Mouse (Mus musculus) right cerebral cortex, adult 18-20 months (tissue): Measurements from ENCODE around the gene Adprhl1.

Experiments used
- DNase-seq: peaks from one replicate; pipeline ENCODE4 v3.0.0; 2022; ENCODE audit warnings: mixed read lengths

The Adprhl1 gene

DNA sequence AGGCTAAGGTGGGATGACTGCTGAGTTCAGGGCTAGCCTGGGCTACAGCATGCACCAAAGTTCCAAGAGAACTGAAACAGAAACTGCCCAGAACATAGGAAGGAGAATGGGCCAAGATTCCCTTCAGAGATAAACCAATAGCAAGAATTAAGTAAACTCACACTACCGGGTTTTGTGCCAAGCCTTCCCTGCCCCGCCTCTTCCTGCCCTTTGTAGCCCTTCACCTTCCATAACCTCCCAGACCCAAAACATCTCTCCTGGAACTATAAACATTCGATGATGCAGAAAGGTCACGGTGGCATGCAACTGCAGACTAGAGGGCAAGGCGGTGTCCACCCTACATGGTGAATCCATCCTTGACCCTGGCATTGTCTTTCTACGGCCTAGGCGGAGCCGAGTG lies 63.7 kb downstream of the Adprhl1 start:
- no peak for DNase-seq

DNA sequence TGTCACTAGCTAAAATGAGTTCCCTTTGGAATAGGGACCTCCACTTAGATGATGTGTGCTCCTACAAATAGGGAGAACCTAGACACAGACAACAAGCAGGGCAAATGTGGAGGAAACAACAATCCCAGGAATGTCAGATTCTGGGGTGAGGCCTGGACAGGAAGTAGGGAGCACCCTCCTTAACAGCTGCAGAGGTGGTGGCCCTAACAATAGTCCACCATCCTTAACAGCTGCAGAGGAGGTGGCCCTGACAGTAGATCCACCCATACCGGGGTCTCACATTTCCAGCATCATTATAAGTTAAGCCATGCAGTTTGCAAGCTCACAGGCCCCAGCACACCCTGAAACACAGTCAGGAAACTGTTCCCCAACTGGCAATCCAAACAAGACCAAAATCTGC lies 65.1 kb downstream of the Adprhl1 start:
- no peak for DNase-seq

DNA sequence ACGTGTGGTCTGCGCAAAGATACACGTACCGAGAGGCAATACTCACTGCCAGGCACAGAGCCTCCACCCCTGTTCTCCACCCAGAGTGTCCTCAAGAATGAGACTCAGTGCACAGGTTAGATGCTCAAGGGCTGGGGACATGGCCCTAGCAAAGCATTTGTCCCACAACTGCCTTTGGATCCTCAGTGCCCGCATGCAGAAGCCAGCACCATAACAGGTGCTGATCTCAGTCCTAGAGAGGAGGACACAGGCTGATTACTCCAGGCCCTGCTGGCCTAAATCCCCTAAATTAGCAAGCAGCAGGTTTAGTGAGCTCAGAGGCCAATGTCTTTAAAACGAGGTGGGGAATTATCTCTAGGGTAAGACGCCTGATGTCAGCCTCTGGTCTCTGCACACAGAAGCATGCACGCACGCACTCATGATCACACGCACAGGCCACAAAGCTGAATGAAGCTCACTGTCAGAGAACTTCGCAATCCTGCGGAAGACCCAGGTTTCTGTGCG lies 65.9 kb downstream of the Adprhl1 start:
- DNase-seq = no peak

DNA sequence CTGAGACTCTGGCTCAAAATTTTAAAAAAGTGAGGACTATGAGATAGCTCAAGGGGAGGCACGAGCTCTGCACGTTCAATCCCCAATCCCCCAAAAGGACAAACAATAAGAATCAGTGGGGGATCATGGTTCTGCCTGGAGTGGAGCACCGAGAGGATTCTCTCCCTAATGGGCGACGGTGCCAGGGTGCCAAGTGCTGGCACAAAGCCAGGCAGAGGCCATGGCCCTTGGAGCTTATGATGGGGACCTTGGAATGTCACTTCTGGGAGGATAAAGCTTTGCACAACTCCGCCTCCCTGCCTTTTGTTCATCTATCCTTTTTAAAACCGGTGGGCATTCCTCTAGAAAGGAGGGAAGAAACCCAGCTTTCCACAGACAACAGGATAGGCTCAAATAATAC lies 66.3 kb downstream of the Adprhl1 start:
- DNase-seq = no peak

DNA sequence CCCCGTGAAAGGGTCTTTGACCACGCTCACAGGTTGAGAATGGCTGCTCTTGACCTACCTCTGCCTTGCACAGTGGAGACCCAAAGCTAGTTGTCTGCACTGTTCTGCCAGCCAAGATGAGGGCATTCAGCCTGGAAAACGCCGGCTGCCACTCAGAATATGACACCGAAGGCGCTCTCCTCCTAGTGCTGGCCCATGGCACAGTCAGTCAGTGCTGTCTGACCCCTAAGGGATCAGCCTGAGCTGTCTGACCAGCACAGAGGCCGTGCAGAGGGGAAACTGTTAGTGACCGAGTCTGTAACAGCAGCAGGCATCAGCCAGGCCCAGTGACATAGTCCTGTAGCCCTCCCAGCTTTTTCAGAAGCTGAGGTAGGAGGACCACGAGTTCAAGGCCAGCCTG lies 66.7 kb downstream of the Adprhl1 start:
- DNase-seq = no peak

DNA sequence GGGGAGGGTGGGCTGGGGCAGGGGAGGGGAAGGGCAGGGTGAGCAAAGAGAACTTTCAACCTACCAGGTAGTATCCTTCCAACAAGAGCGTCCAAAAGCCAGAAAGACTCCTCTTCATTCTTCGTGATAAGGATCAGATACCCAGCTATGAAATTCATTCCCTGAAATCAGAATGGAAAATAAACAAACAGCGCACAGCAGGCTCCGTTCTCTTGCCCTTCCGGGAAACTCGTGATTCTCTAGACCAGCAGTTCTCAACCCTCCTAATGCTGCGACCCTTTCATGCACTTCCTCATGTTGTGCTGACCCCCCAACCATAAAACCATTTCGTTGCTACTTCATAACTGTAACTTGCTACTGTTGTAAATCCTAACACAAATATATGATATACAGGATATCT lies 67.1 kb downstream of the Adprhl1 start:
- DNase-seq = no peak

DNA sequence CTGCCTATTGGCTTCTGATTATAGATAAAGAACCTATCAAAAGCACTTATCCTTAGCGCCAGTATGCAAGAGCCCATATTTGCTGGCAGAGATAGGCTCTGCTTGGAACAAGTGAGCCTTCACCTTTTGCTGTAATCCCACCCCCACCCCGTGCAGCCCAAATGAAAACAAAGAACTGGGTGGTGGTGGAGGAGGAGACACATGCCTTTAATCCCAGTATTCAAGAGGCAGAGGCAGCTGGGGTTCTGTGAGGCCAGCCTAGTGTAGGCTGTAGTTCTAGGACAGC lies 72.3 kb downstream of the Adprhl1 start:
- DNase-seq = no peak

DNA sequence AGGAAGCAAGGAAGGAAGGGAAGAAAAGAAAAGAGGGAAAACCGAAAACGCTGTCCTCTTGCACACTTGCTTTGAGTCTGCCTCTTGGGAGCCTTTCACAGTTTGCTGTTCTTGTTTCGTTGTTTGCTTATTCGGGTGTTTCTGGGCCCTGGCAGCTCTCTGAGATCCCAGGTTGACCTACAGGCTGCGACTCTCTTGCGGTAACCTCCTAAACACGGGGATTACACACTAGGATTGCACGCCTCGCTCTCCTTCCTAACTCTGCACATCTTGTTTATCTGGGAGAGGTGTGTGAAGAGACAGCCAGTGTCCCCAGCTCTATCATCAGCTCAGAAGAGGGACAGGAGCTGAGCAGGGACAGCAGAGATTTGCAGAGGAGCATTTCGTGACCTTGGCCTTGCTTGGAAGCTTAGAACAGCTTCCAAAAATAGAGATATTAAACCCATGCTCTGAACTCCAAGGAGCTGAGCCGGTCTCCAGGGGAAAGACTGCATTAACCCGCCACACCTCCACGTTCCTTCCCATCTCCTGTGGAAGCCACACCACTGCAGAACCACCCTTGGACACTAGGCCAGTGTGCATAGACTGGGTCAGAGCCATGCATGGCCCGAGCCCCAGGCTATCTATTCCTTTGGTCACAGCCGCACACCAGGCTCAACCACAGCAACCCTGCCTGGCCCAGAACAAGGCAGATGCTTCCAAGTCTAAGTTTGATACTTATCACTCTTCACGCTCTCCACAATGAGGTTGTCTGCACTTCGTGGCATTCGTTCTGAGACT lies 72.9 kb downstream of the Adprhl1 start:
- DNase-seq = no peak

DNA sequence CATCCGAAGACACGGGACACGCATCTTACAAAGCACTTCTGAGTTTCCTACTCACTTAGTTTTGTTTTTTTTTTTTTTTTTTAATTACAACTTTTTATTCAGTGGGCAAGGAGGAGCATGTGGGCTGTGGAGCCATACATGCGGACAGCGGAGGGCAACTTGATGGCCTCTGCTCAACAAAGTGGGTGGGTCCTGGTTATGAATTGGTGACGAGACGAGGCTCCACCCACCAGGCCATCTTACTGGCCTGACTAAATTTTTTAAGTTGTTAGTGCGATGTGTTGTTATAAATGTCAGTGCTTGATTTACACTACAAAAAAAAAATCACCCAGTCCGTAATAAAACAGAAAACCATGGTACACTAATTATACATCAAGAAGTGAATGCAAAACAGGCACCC lies 73.6 kb downstream of the Adprhl1 start:
- DNase-seq = no peak

DNA sequence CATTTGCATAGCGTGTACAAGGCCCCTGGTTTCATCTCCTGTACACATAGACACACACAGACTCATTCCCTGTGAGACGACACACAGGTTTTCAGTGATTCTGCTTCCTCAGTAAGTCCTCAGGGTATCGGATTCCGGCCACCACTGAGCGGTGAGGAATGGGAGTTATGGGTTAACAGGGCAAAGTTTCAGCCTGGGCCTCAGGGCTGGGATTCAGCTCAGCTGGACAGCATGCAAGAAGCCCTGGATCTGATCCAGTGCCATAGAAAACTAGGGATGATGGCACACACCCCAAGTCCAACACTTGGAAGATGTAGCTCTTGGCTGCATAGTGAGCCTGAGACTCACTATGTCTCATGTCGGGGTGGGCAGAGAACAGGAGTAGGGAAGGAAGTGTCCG lies 74.0 kb downstream of the Adprhl1 start:
- no peak for DNase-seq

DNA sequence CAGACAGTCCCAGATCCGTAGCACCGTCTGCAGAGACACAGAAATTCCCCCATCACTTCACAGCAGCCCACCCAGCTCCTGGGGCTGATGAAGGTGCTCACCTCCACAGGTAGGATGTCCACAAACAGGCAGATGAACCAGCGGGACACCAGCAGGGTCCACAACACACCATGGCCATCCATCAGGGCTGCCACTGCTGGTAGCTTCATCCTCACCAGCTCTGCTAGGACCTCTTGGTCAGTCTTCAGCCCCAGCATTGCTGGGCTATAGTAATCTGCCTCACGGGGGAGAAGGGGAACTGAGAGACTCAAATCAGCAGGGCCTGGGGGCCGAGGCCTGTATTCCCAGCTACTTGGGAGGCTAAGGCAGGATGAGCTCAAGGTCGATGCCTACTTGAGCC lies 74.5 kb downstream of the Adprhl1 start:
- DNase-seq = no peak

DNA sequence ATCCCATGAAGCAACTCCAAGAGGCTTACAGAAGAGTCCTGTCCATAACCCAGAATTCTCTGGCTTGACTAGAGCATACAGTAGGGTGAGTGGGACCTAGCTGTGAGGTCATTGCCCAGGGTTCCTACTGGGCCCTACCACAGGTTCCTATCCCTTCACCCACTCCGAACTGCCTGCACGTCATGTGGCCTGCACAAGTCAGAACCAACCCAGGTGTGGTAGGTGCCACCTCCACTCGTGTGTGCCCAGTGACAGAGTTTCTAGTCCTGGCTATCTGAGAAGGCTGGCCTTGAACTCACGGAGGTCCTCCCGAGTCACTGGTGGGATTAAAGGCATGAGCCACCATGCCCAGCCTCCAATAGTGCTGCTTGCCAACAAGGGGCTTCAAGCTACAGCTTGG lies 75.8 kb downstream of the Adprhl1 start:
- no peak for DNase-seq

DNA sequence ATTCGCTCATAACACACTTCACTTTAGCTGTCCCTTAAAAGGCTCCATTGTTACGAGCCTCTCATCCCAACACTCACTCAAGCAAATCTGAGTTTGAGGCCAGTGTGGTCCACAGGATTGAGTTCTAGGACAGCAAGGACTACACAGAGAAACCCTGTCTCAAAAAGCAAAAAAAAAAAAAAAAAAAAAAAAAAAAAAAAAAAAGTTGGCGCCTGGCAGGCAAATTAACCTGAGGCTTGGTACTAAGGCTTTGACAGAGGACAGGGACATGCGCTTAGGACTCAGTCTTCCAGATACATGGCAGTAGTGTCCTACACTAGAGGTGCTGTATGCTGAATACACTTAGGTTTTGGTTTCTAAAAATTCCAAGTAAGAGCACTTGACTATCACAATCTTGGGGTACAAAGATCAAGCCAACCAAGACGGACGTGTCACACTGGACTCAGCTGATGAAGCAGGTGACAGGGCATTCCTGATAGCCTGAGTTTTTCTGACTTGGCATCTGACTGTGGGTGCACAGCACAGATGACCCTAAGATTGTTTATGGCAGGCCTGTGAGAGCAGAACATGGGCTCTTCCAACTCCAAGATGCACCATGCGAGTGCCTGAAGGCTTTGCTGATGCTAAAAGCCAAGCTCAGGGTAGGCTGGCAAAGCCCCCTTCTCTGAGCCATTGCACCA lies 76.6 kb downstream of the Adprhl1 start:
- no peak for DNase-seq

DNA sequence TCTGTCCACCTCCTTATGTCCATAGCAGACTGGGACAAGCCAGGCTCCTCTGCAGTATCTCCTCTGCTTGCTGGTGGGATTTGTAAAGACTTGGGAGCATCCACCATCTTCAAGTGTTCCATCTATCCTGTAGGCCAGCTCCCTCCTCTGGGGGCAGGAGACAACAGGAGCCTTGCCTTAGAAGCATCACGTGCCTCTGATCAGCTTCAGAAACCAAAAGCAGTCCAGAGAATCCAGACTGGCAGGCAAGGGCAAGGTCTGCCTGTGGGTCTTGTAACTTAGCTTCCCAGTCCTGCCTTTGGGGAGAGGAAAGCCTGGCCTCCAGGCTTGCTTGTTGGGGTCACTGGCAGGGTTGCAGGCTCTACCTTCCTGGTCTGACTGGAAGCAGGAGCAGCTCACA lies 78.3 kb downstream of the Adprhl1 start:
- DNase-seq = no peak

DNA sequence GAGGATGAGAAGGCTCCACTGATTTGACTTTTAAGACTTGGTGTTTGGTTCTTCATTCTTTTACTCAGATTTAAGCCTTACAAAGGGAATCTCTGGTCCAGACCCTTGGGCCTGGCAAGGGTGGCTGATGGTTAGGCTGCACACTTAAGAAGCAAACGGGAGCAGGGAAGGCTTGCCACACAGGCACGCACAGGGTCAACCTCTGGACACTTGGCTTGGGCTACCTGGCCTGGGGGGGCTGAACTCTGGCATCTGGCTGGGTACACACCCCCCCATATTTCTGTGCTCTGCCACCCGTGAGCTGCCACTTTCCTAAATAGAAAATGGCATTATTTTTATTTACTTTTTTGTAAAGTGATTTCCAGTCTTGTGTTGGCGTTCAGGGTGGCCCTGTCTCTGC lies 79.2 kb downstream of the Adprhl1 start:
- DNase-seq = no peak

DNA sequence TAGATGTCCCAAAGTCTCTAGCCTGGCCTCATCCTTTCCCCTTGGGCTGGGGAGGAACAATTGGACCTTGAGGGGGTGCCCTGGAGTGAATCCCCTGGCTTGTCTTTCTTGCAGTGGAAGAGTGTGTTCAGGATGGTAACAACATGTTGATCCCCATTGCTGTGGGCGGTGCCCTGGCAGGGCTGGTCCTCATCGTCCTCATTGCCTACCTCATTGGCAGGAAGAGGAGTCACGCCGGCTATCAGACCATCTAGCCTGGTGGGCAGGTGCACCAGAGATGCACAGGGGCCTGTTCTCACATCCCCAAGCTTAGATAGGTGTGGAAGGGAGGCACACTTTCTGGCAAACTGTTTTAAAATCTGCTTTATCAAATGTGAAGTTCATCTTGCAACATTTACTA lies 79.7 kb downstream of the Adprhl1 start:
- DNase-seq = no peak
